Mouse (Mus musculus) liver, embryonic 14.5 days (tissue): Measurements from ENCODE around the gene Bloc1s5. TPM values are rescaled to one million over a fixed set of nuclear protein-coding genes. Genes with fewer than 3 reads are reported as not detected.

Experiments
- ATAC-seq: fragments of 200-750 bp; cut with Nextera tagmentation; 2 replicates; pipeline ENCODE4 v1.8.0; 2017; ENCODE audit warnings: moderate number of reproducible peaks, mild to moderate bottlenecking, moderate library complexity; ENCODE audit not compliant: insufficient read depth
- DNase-seq, 3 experiments: peaks; one replicate each; pipeline ENCODE4 v3.0.0-alpha.2; 2012 to 2013; ENCODE audit warnings: low read depth in 3 of 3, low spot score in 3 of 3
- H3K27ac ChIP-seq: fragments of 300-500 bp; sonication (generic); 2 replicates; pipeline ENCODE4 v1.5.1; 2014; ENCODE audit warnings: moderate library complexity, mild to moderate bottlenecking, control low read depth, inconsistent platforms
- H3K27me3 ChIP-seq: fragments of 300-500 bp; sonication (generic); 2 replicates; pipeline ENCODE4 v1.6.1; 2014; ENCODE audit warnings: mild to moderate bottlenecking, low read length, moderate library complexity; ENCODE audit not compliant: control insufficient read depth, insufficient read depth
- H3K36me3 ChIP-seq: fragments of 300-500 bp; sonication (generic); replicated peaks from 2 replicates; pipeline ENCODE4 v1.6.1; 2014; ENCODE audit warnings: low read depth; ENCODE audit not compliant: control insufficient read depth, insufficient read depth
- H3K4me1 ChIP-seq, 2 experiments: fragments of 200-500 bp in 1 of 2; fragments of 300-500 bp in 1 of 2; sonication (generic) in 1 of 2; replicated peaks; 2 replicates each; pipeline ENCODE4 v1.6.1; 2012 to 2014; ENCODE audit warnings: antibody characterized with exemption in 1 of 2, inconsistent platforms in 1 of 2, low read length in 1 of 2; ENCODE audit not compliant: control insufficient read depth in 2 of 2, insufficient read depth in 2 of 2
- H3K4me2 ChIP-seq: fragments of 300-500 bp; sonication (generic); 2 replicates; pipeline ENCODE4 v1.6.1; 2014; ENCODE audit warnings: low read depth, mild to moderate bottlenecking, control low read depth, moderate library complexity
- H3K4me3 ChIP-seq, 2 experiments: fragments of 200-500 bp in 1 of 2; fragments of 300-500 bp in 1 of 2; sonication (generic) in 1 of 2; 2 replicates each; pipeline ENCODE4 v1.5.1; 2012 to 2014; ENCODE audit warnings: low read depth in 2 of 2, low read length in 2 of 2, mild to moderate bottlenecking in 2 of 2, control low read depth in 1 of 2, inconsistent platforms in 1 of 2, moderate library complexity in 1 of 2; ENCODE audit not compliant: insufficient read depth in 1 of 2
- H3K9ac ChIP-seq: fragments of 300-500 bp; sonication (generic); replicated peaks from 2 replicates; pipeline ENCODE4 v1.6.1; 2014; ENCODE audit warnings: mild to moderate bottlenecking, control low read depth, moderate library complexity
- H3K9me3 ChIP-seq: fragments of 300-500 bp; sonication (generic); 2 replicates; pipeline ENCODE4 v1.6.1; 2016; ENCODE audit warnings: low read length, mixed read lengths; ENCODE audit not compliant: control insufficient read depth
- CTCF ChIP-seq: IDR thresholded peaks from 2 replicates; pipeline ENCODE4 v1.5.1; 2016; ENCODE audit warnings: antibody characterized with exemption, low read depth, control low read depth
- EP300 ChIP-seq: IDR thresholded peaks from 2 replicates; pipeline ENCODE4 v1.6.1; 2016; ENCODE audit warnings: antibody characterized with exemption, low read depth
- WGBS: fragments of 180-500 bp; shearing (Covaris S2); extraction: QIAGEN DNeasy Blood & Tissue Kit; methylation state at CpG from one replicate; pipeline ENCODE4 v1.1.7; 2014; ENCODE audit not compliant: insufficient replicate concordance; 5-methylcytosine and 5-hydroxymethylcytosine counted together
- polyA plus RNA-seq, 2 experiments: library from polyadenylated mRNA; depleted of rRNA in 1 of 2; stranded (reverse) in 1 of 2; unstranded in 1 of 2; fragments of >200 nt; fragmentation: Nextera tagmentation in 1 of 2; extraction: Ambion mirVana in 1 of 2; gene quantifications; 2 replicates each; pipeline versions ENCODE4 v1.2.1 to v1.2.3; 2012 to 2014

Bloc1s5 gene
- polyA plus RNA-seq, 2 experiments, result 3.6 to 10.4 TPM

DNA sequence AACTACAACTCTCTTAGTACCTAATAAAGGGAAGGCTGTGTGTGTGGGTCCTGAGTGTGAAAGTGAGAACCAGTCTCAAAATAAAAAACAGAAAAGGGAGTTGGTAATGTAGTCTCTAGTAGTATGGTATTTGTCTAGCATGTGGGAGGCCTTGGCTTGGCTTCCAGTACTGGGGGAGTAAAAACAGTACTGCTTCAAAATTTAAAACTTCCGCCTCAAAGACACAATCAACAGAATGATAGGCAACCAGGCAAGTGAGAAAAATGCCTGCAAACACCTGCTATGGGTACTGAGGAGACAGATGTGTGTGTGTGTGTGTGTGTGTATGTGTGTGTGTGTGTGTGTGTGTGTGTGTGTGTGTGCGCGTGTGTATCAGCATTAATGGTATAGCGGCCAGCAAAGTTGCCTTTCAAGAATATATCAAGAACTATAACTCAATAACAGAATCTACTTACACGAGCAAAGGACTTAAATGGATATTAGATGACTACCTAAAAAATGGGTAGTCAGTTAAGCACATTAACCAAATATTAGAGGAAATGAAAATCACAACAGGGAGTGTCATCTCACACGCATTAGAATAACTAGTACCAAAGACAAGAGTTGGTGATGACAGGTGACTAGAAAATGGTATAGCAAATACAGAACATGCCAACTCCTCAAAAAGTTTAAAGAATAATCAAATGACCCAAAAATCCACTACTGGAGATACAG is 1.5 kb downstream of the Bloc1s5 start:
- Histone ChIP-seq H3K4me1 (peaks cover 24 to 31% of the 10 kb centered on the region in 2 experiments), H3K27ac (peak overlapping the region; percentile 96), H3K27me3 (no peaks in the 10 kb centered on the region)

DNA sequence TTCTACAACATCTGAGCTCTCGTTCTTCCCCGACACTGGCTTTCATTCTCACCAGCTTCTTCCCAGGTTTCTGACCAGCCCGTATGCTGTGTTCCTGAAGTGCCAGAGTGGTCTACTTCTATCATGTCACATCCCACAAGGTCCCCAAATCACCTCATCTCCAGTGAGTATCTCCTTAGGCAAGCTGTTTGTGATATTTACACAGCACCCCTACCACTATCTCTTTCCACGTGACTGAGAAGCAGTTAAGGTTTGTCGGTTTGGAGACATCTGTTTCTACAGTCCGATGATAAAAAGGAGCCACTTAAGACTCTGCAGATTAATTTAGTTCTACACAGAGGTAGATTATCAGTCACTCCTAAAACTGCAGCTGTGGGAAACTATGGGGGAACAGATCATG is 2.4 kb downstream of the Bloc1s5 start:
- H3K27me3 ChIP-seq, result no peaks in the 10 kb centered on the region
- peak overlapping the region; percentile 24 for H3K9ac ChIP-seq
- DNase-seq, result peak; percentile 69 to 77 (median 73)
- peaks cover 24 to 31% of the 10 kb centered on the region in 2 experiments for H3K4me1 ChIP-seq
- ATAC-seq, result peak; percentile 59
- H3K36me3 ChIP-seq, result no peaks in the 10 kb centered on the region
- WGBS, result 16% methylated on average over 6 of the region's 6 CpGs
- H3K9me3 ChIP-seq, result no peaks in the 10 kb centered on the region
- H3K4me2 ChIP-seq, result peak overlapping the region; percentile 88
- no peak for TF ChIP-seq CTCF
- TF ChIP-seq EP300, result peak; percentile 98
- H3K4me3 ChIP-seq, result peak overlapping the region; percentile 4 to 10; a peak in 1 of 4 replicates
- H3K27ac ChIP-seq, result peak overlapping the region; percentile 96

More for the DNA sequence above, 1.5 kb downstream of the Bloc1s5 start:
- Histone ChIP-seq H3K4me3 (peak overlapping the region in 1 of 2 experiments; percentile 87; a peak in 2 of 4 replicates), H3K9ac (peak overlapping the region; percentile 91), H3K9me3 (no peaks in the 10 kb centered on the region), H3K36me3 (no peaks in the 10 kb centered on the region), H3K4me2 (peak overlapping the region; percentile 88)
- no peak for ATAC-seq
- WGBS, result 63% methylated on average over 6 of the region's 6 CpGs
- DNase-seq, result no peak
- TF ChIP-seq EP300, result no peak

DNA sequence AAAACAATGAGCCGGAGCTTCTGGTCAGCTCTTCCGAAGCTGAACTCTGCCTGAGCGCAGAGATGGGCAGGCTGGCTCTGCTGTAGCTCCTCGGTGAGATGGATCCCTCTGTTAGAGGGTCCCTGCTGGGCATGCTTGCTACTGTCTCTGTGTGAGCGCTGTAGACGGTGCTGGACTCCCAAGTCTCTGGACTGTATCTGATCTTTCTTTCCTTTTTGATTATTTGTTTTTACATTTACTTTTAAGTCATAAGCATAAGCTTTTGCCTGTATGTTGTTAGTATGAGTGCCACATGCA is 8.7 kb downstream of the Bloc1s5 start:
- TF ChIP-seq CTCF (no peak), EP300 (no peak)
- peaks cover 4 to 5% of the 10 kb centered on the region in 2 experiments for H3K4me1 ChIP-seq
- ATAC-seq, result no peak
- 44% methylated on average over 6 of the region's 6 CpGs for WGBS
- peak overlapping the region; percentile 13; the same call in 1 of the 2 replicates for H3K9ac ChIP-seq
- H3K36me3 ChIP-seq, result no peaks in the 10 kb centered on the region; the same call in 1 of the 2 replicates
- no peak for DNase-seq
- H3K27ac ChIP-seq, result no peak overlapping the region; the same call in 1 of the 2 replicates
- H3K4me2 ChIP-seq, result no peak overlapping the region
- no peaks in the 10 kb centered on the region for H3K27me3 ChIP-seq
- H3K9me3 ChIP-seq, result no peaks in the 10 kb centered on the region
- no peak overlapping the region for H3K4me3 ChIP-seq

DNA sequence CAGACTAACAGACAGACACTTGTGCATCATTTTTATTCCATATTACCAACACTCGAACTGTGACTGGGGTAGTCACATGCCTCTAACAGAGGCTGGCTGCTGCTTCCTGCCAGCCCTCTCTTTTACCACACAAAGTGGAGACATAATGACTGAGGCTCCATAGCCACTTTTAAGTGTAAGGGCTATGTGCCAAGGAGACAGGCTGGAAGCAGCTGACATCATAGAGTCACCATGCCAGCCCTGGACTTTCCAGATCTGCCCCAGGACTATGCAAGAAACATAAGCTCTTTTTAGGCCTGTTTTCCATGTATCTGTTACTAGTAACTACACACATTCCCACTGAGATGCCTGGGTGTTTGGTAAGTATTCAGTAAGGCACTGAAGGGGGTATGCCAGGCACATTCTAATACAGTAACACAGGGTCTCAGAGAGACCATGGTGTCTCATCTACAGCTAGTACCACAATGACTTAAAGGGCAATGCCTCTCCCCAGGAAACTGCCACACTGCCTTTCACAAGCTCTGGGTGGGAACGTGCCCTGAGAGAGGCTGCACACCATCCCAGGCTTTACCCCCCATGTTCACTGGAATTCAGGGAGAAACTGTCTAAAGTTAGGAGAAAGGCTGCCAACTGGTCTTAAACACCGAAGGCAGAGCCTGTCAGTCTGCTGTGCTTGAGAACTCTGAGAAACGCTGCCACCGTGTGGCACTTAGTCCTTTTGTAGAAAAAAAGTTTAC is 9.2 kb downstream of the Bloc1s5 start:
- Histone ChIP-seq H3K4me2 (no peak overlapping the region), H3K27me3 (no peaks in the 10 kb centered on the region), H3K27ac (no peak overlapping the region; the same call in 1 of the 2 replicates), H3K4me3 (no peak overlapping the region), H3K4me1 (peaks cover 0 to 5% of the 10 kb centered on the region in 2 experiments; a peak in 2 of 4 replicates), H3K9ac (peak overlapping the region; percentile 13; the same call in 1 of the 2 replicates), H3K36me3 (no peaks in the 10 kb centered on the region; the same call in 1 of the 2 replicates), H3K9me3 (no peaks in the 10 kb centered on the region)
- ATAC-seq (no peak), DNase-seq (no peak)
- WGBS, result 26% methylated on average over 5 of the region's 5 CpGs
- no peak for TF ChIP-seq EP300
- TF ChIP-seq CTCF, result peak; percentile 54

DNA sequence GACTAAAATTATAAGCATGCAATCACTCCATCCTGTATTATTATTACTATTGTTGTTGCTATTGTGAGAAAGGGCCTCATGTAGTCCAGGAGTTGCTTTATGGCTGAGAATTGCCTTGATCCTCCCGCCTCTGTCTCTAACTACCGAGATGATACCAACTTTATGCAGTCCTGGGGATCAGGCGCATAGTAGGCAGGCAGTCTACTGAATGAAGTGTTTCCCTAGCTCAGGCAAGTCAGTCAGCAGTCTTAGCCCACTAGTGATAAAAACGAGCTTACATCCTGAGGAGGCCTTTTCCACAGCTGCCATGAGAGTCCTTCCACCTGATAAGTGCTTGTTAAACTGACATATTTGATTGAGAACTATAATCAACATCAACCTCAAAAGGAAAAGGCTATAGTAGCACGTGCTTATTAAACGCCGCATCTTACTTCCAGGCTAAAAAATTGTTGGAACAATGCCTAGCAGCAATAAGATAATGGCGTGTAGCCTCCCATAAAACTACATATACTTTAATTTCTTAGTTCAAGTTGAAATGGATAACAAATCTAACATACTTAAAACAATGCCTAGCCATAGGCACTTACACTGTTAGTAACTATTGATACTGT is 10.5 kb downstream of the Bloc1s5 start:
- DNase-seq (no peak), ATAC-seq (no peak)

More for the DNA sequence above, 10.5 kb downstream of the Bloc1s5 start:
- WGBS, result 76% methylated on average over 8 of the region's 8 CpGs
- Histone ChIP-seq H3K9ac (no peak overlapping the region), H3K27ac (no peak overlapping the region), H3K4me2 (no peak overlapping the region), H3K9me3 (no peaks in the 10 kb centered on the region), H3K4me1 (peaks cover 0 to 5% of the 10 kb centered on the region in 2 experiments; a peak in 2 of 4 replicates), H3K4me3 (no peak overlapping the region), H3K36me3 (no peaks in the 10 kb centered on the region; the same call in 1 of the 2 replicates), H3K27me3 (no peaks in the 10 kb centered on the region)
- TF ChIP-seq CTCF (no peak), EP300 (no peak)
